Mouse (Mus musculus): ENCODE measurements around the gene Cbwd1. TPM values are rescaled to one million over a fixed set of nuclear protein-coding genes. Genes with fewer than 3 reads are reported as not detected.

The Cbwd1 gene
- polyA plus RNA-seq, 1 experiment from 2014 or later = 15.8 TPM

GRCm38 (mm10) chr19:24983050-24983449 lies 21.6 kb upstream of the Cbwd1 start:
- H3K27ac ChIP-seq (ENCODE audit: low read length) = no peak overlapping the region
- H3K36me3 ChIP-seq (ENCODE audit: control insufficient read depth, insufficient read depth) = no peaks in the 10 kb centered on the region
- H3K4me2 ChIP-seq (ENCODE audit: low read depth, low read length) = no peak overlapping the region
- no peak overlapping the region for H3K9ac ChIP-seq (ENCODE audit: low read length)
- no peaks in the 10 kb centered on the region for H3K9me3 ChIP-seq (replicated peaks; ENCODE audit: control insufficient read depth, low read length)
- H3K27me3 ChIP-seq (ENCODE audit: control insufficient read depth, insufficient read depth, low read length) = no peaks in the 10 kb centered on the region
- WGBS = 79% methylated on average over 4 of the region's 4 CpGs
- peaks cover 1% of the 10 kb centered on the region; the same call in 1 of the 2 replicates for H3K4me1 ChIP-seq (ENCODE audit: control insufficient read depth, insufficient read depth, low read length)
- H3K4me3 ChIP-seq (ENCODE audit: low read length) = no peak overlapping the region
- ATAC-seq (replicated peaks; ENCODE audit: extremely low read depth, insufficient read depth, low FRiP score) = no peak

DNA sequence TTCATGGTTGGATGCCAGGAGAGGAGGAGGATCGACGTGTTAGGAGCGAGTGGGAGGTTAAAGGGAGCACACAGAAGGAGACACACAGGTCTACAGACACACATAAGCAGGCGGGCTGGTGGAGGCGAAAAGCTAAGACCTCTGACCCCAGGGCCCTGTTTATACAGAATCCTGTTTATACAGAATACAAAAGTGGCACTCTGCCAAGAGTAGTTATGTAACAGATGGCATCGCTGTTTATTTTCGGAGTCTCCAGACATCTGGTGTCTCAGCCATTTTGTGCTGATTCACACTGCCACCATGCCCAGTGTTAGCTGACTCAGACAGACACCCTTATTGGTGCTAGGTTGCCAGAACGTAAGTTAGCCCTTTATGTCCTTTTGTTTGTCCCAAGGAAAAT lies 19.9 kb upstream of the Cbwd1 start:
- Histone ChIP-seq H3K27ac (ENCODE audit: low read length) (no peak overlapping the region), H3K4me3 (ENCODE audit: low read length) (no peak overlapping the region), H3K27me3 (ENCODE audit: control insufficient read depth, insufficient read depth, low read length) (no peaks in the 10 kb centered on the region), H3K4me1 (ENCODE audit: control insufficient read depth, insufficient read depth, low read length) (no peaks in the 10 kb centered on the region), H3K36me3 (ENCODE audit: control insufficient read depth, insufficient read depth) (no peaks in the 10 kb centered on the region), H3K9ac (ENCODE audit: low read length) (no peak overlapping the region), H3K4me2 (ENCODE audit: low read depth, low read length) (no peak overlapping the region), H3K9me3 (replicated peaks; ENCODE audit: control insufficient read depth, low read length) (no peaks in the 10 kb centered on the region)
- ATAC-seq (replicated peaks; ENCODE audit: extremely low read depth, insufficient read depth, low FRiP score) = no peak; the same call in 1 of the 2 replicates
- WGBS = 72% methylated on average over 8 of the region's 8 CpGs

- H3K4me2 ChIP-seq (ENCODE audit: low read depth, low read length) = no peak overlapping the region
- no peak for ATAC-seq (replicated peaks; ENCODE audit: extremely low read depth, insufficient read depth, low FRiP score)
- H3K4me1 ChIP-seq (ENCODE audit: control insufficient read depth, insufficient read depth, low read length) = no peaks in the 10 kb centered on the region
- no peaks in the 10 kb centered on the region for H3K27me3 ChIP-seq (ENCODE audit: control insufficient read depth, insufficient read depth, low read length)
- H3K36me3 ChIP-seq (ENCODE audit: control insufficient read depth, insufficient read depth) = no peaks in the 10 kb centered on the region
- H3K9ac ChIP-seq (ENCODE audit: low read length) = no peak overlapping the region
- 78% methylated on average over 10 of the region's 10 CpGs for WGBS
- no peaks in the 10 kb centered on the region for H3K9me3 ChIP-seq (replicated peaks; ENCODE audit: control insufficient read depth, low read length)
- no peak overlapping the region for H3K27ac ChIP-seq (ENCODE audit: low read length)
- no peak overlapping the region for H3K4me3 ChIP-seq (ENCODE audit: low read length)
Measured at GRCm38 (mm10) chr19:24978852-24979842, 17.7 kb upstream of the Cbwd1 start.

DNA sequence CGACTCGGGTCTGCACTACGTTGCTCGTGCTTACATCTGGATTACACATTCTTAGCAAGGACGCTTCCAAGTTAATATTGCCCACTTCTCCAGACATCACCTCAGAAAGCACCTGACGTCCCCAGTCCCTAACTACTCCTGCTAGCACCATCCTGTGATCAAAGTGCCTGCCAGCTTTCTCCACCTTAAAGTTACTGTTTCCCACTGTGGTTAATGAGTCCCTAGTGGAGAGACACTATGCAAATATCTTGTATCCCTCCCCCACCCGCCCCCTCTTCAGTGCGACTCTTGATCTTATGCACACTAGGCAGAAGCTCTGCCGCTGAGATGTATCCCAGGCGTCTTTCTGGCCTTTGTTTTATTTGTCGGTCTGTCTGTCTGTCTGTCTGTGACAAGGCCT lies 16.6 kb upstream of the Cbwd1 start:
- H3K36me3 ChIP-seq (ENCODE audit: control insufficient read depth, insufficient read depth) = no peaks in the 10 kb centered on the region
- no peak overlapping the region for H3K9ac ChIP-seq (ENCODE audit: low read length)
- H3K27me3 ChIP-seq (ENCODE audit: control insufficient read depth, insufficient read depth, low read length) = no peaks in the 10 kb centered on the region
- no peak overlapping the region for H3K4me3 ChIP-seq (ENCODE audit: low read length)
- no peak overlapping the region for H3K27ac ChIP-seq (ENCODE audit: low read length)
- 62% methylated on average over 11 of the region's 11 CpGs for WGBS
- no peak for ATAC-seq (replicated peaks; ENCODE audit: extremely low read depth, insufficient read depth, low FRiP score)
- no peak overlapping the region for H3K4me2 ChIP-seq (ENCODE audit: low read depth, low read length)
- no peaks in the 10 kb centered on the region for H3K9me3 ChIP-seq (replicated peaks; ENCODE audit: control insufficient read depth, low read length)
- H3K4me1 ChIP-seq (ENCODE audit: control insufficient read depth, insufficient read depth, low read length) = no peaks in the 10 kb centered on the region

DNA sequence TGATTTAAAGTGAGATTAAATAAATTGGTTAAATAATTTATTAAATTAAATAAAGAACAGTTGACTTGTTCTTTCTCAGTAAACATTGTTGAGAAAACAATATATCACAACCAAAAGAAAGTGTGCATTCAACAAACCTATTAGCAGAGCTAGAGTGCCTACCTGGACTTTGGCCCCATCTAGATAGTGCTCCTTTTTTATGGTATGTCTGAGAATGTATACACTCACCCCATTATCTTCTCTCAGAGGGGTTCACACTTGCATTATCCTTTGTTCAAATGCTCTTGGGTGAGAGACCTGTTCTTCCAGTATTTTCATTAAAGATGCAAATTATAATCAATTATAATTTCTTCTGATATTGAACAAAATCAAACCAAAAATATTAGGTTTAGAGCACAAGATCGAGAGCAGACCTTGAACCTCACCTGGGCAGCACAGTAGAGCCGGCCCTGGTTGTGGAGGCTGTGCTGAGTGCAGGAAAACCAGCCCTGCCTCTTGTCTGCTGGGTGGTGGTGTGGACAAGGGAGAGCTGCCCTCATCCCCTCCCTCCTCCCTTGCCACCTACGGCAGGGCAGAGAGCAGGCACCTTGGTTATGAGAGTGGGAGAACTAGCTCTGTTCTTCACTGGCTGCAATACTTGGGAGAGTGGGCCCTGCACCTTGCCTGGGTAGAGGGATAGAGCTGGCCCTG lies 11.4 kb upstream of the Cbwd1 start:
- H3K9me3 ChIP-seq (replicated peaks; ENCODE audit: control insufficient read depth, low read length) = no peaks in the 10 kb centered on the region
- H3K36me3 ChIP-seq (ENCODE audit: control insufficient read depth, insufficient read depth) = no peaks in the 10 kb centered on the region
- H3K4me3 ChIP-seq (ENCODE audit: low read length) = no peak overlapping the region
- no peak overlapping the region for H3K4me2 ChIP-seq (ENCODE audit: low read depth, low read length)
- H3K27ac ChIP-seq (ENCODE audit: low read length) = no peak overlapping the region
- H3K4me1 ChIP-seq (ENCODE audit: control insufficient read depth, insufficient read depth, low read length) = no peaks in the 10 kb centered on the region
- 70% methylated on average over 3 of the region's 3 CpGs for WGBS
- no peaks in the 10 kb centered on the region for H3K27me3 ChIP-seq (ENCODE audit: control insufficient read depth, insufficient read depth, low read length)
- ATAC-seq (replicated peaks; ENCODE audit: extremely low read depth, insufficient read depth, low FRiP score) = no peak
- H3K9ac ChIP-seq (ENCODE audit: low read length) = no peak overlapping the region

- Histone ChIP-seq H3K36me3 (ENCODE audit: control insufficient read depth, insufficient read depth) (no peaks in the 10 kb centered on the region), H3K4me2 (ENCODE audit: low read depth, low read length) (no peak overlapping the region), H3K9me3 (replicated peaks; ENCODE audit: control insufficient read depth, low read length) (no peaks in the 10 kb centered on the region), H3K27me3 (ENCODE audit: control insufficient read depth, insufficient read depth, low read length) (no peaks in the 10 kb centered on the region), H3K4me3 (ENCODE audit: low read length) (no peak overlapping the region), H3K9ac (ENCODE audit: low read length) (no peak overlapping the region), H3K27ac (ENCODE audit: low read length) (no peak overlapping the region), H3K4me1 (ENCODE audit: control insufficient read depth, insufficient read depth, low read length) (no peaks in the 10 kb centered on the region)
- ATAC-seq (replicated peaks; ENCODE audit: extremely low read depth, insufficient read depth, low FRiP score) = no peak
- WGBS = 70% methylated on average over 7 of the region's 7 CpGs
Measured at GRCm38 (mm10) chr19:24971307-24971706, 9.9 kb upstream of the Cbwd1 start.

DNA sequence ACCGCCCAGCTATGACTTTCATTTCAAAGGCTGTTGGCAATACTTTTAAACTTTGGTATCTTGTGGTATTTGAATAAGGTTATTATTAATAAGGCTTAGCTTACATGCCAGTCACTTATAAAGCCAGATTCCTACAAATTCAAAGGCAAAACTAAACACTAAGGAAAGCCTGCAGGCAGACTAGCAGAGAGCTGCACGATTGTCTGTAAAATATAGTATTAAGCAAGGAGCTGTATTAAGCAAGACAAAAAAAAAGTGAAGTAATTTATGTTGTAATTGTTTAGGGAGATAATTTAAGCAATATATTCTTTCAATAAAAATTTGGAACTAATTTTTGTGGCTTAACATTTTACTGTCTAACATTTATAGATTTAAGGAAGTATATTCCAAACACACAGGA lies 5.5 kb upstream of the Cbwd1 start:
- Histone ChIP-seq H3K4me1 (ENCODE audit: control insufficient read depth, insufficient read depth, low read length) (no peaks in the 10 kb centered on the region), H3K36me3 (ENCODE audit: control insufficient read depth, insufficient read depth) (no peaks in the 10 kb centered on the region), H3K4me3 (ENCODE audit: low read length) (no peak overlapping the region), H3K4me2 (ENCODE audit: low read depth, low read length) (no peak overlapping the region), H3K9me3 (replicated peaks; ENCODE audit: control insufficient read depth, low read length) (no peaks in the 10 kb centered on the region), H3K27ac (ENCODE audit: low read length) (no peak overlapping the region), H3K27me3 (ENCODE audit: control insufficient read depth, insufficient read depth, low read length) (no peaks in the 10 kb centered on the region), H3K9ac (ENCODE audit: low read length) (no peak overlapping the region)
- 76% methylated on average over 2 of the region's 2 CpGs for WGBS
- ATAC-seq (replicated peaks; ENCODE audit: extremely low read depth, insufficient read depth, low FRiP score) = no peak

- no peak overlapping the region for H3K9ac ChIP-seq (ENCODE audit: low read length)
- H3K4me1 ChIP-seq (ENCODE audit: control insufficient read depth, insufficient read depth, low read length) = no peaks in the 10 kb centered on the region
- H3K36me3 ChIP-seq (ENCODE audit: control insufficient read depth, insufficient read depth) = no peaks in the 10 kb centered on the region
- H3K4me3 ChIP-seq (ENCODE audit: low read length) = no peak overlapping the region
- 72% methylated on average over 2 of the region's 2 CpGs for WGBS
- ATAC-seq (replicated peaks; ENCODE audit: extremely low read depth, insufficient read depth, low FRiP score) = no peak
- no peak overlapping the region for H3K27ac ChIP-seq (ENCODE audit: low read length)
- no peaks in the 10 kb centered on the region for H3K27me3 ChIP-seq (ENCODE audit: control insufficient read depth, insufficient read depth, low read length)
- no peaks in the 10 kb centered on the region for H3K9me3 ChIP-seq (replicated peaks; ENCODE audit: control insufficient read depth, low read length)
- no peak overlapping the region for H3K4me2 ChIP-seq (ENCODE audit: low read depth, low read length)
Measured at GRCm38 (mm10) chr19:24966203-24966602, 4.8 kb upstream of the Cbwd1 start.

- no peaks in the 10 kb centered on the region for H3K9me3 ChIP-seq (replicated peaks; ENCODE audit: control insufficient read depth, low read length)
- 31% methylated on average over 3 of the region's 3 CpGs for WGBS
- no peak overlapping the region for H3K27ac ChIP-seq (ENCODE audit: low read length)
- no peak overlapping the region for H3K9ac ChIP-seq (ENCODE audit: low read length)
- H3K4me3 ChIP-seq (ENCODE audit: low read length) = no peak overlapping the region
- no peaks in the 10 kb centered on the region for H3K27me3 ChIP-seq (ENCODE audit: control insufficient read depth, insufficient read depth, low read length)
- H3K36me3 ChIP-seq (ENCODE audit: control insufficient read depth, insufficient read depth) = peaks cover 12% of the 10 kb centered on the region
- no peak for ATAC-seq (replicated peaks; ENCODE audit: extremely low read depth, insufficient read depth, low FRiP score)
- H3K4me2 ChIP-seq (ENCODE audit: low read depth, low read length) = no peak overlapping the region
- H3K4me1 ChIP-seq (ENCODE audit: control insufficient read depth, insufficient read depth, low read length) = peaks cover 6% of the 10 kb centered on the region
Measured at GRCm38 (mm10) chr19:24958531-24958930, 2.9 kb downstream of the Cbwd1 start.
